Mouse (Mus musculus) spleen, postnatal 4 days (tissue): ENCODE data around the gene 1810010D01Rik.

Experiments used
- DNase-seq, 2 experiments: peaks; one replicate each; pipeline ENCODE4 v3.0.0; 2022; ENCODE audit warnings: low spot score in 2 of 2

1810010D01Rik gene

DNA sequence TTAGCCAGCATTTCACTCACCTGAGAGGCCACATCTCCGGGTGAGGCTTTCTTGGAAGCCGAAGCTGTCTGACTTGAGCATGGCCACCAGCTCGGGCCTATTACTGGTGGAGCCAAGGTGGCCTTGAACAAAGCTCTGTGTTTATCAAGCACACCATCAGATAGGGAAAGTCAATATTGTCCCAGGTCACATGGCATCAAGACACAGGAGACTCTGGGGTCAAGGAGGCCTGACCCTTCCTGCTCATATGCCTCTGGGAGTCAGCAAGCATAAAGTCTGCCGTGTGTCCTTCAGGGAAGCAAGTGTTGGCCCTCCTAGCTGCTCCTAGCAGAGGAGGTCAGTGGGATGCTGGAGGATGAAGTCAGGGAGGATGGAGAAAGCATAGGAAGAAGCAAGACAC is at the start of gene 1810010D01Rik:
Gene 1810010D01Rik, minus strand, starts transcription at position 114 of the 400 bp plus-strand sequence.
- no peak for DNase-seq

DNA sequence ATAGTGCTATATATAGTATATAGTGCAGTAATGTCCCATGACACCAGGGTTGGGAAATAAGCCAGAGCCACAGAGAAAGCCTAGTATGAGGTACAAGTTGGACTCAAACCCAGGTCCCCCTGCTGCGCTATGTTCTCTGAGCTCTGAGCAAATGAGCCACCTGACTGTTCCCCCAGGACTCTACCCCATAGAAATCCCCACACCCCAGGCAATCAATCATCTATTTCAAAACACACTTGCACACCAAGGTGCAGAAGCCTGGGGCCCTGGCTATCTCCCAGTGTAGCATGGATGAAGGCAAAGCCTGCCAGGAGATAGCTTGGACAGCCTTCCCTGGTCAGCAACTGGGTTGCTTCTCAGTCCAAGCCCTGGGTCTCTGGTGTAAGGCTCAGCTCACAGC is 48.2 kb upstream of the 1810010D01Rik start:
- DNase-seq = no peak

DNA sequence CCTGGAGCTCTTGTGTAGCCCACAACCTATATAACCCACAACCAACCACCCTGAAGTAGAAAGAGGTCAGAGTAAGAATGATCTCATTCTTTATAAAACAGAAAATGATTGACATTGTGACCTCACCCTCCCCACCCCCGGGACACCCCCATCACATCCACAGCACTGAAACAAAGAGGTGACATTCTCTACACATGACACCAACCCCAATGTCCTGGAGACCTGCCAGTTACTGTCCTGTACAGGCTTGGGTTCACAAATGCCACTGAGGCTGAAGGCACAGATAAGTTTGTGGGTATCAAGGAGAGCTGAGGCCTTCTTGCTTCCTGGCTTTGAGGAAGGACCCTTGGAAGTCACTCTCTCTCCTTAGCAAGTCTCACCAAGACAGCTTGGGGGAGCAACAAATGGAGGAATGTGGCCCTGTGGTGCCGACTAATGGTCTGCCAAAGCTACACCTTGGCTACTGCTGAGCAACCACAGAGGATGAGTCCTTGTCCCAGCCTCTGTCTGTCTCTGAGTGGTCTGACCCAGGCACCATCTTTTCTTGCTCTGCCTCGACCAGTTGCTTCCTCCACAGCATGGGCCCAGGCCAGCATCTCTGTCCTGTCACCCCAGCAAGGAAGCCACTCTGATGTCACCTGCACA is 46.2 kb upstream of the 1810010D01Rik start:
- DNase-seq = no peak

DNA sequence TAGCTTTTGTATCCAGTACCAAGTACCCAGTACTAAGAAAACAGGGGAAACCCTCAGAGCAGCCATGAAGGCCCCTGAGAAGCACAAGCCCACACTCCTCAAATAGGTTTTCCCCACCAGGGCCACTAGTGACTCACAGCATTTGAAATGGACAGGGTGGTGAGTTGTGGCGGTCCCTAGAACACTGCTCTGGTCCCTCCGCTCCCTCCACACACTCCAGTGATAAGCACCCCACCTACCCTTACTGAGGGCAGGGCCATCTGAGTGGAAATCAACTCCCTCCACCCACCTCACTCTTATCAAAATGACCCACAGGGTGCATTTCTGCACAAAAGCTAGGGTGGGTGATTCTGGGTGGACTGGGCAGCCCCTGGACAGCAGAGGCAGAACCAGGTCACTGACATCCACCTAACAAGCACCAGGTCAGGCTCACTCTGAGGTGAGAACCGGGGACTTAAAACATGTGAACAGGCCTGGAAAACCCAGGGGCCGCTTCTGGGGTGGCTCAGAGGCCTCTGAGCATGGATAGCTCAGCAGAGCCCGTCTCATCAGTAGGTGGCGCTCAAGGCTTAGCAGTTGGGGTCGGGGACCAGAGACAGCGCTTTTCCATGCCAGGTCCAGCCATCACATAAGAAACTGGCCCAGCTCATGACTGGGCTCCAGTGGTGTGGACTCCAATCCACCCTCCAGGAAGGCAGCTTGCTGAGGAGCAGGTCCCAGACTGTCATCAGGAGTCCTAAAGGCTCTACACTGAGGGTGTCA is 45.0 kb upstream of the 1810010D01Rik start:
- peak; percentile 75 to 87 for DNase-seq

DNA sequence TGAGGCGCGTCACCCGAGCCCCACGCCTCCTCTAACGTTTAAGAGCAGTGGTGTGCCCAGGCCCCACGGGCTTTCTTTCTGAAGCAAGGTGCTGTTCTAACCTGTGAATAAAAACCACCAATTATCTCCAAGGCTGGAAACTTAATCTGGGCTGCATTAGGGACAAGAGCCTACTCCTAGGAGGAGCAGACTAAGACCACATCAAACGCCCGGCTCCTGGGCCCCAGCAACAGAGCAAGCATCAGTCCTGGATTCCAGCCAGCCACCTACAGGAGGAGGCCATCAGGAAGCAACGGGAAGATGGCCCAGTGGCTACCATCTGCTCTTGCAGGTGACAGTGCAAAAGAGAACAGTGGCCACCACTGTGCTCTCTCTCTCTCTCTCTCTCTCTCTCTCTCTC is 42.3 kb upstream of the 1810010D01Rik start:
- no peak for DNase-seq

DNA sequence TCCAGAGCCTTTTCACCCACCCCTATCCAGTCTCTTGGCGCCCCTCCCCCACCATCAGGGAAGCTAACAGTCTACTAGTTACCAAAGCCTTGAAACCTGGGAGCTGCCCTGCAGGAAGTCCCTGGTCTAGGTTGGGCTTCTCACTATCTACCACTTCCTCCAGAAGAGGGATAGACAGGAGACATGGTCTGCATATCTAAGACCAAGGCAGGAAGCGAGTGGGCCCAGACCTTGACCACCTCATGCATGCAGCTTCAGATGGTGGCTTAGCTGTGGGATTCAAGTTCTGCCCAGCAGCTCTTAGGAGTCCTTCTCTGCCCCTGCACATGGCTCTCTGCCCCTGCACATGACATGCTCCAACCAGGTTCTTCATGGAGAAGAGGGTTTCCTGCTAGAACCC is 41.0 kb upstream of the 1810010D01Rik start:
- no peak for DNase-seq

DNA sequence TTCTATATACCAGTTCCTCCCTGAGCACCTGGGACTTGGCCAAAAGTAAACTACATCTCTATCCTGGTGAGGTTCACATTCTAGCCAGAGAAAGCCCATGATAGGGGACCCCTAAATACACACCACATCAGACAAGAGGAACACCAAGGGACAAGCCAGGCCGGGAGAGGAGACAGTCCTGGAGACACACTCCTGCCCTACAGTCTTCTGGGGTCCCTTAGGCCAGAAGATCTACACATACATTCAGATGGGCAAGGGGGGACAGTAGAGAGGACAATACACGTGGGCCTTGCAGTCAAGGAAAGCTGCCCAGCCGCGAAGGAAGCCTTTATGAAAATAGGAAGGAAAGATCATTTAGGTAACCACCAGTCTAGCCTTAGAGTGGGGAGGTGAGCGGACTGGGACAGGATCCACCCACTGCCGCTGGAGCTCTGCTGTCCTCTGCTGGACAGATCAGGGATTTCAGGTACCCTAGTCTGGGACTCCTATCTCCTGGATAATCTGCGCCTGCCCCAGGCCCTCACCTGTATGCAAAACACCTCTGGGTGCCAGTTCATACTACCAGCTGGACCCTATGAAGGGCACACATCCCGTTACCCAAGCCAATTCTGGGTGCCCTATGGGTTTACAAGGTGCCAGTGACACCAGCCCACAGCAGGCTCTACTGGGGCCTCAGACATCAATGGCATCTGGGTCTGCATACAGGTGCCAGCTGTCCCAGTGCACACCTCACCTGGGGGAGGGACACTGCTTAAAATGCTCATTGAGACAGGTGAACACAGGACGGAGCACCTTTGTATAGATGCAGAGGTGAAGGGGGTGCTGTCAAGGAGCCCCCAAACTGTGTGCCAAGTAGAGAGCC is 35.2 kb upstream of the 1810010D01Rik start:
- peak; percentile 64 to 86 for DNase-seq

DNA sequence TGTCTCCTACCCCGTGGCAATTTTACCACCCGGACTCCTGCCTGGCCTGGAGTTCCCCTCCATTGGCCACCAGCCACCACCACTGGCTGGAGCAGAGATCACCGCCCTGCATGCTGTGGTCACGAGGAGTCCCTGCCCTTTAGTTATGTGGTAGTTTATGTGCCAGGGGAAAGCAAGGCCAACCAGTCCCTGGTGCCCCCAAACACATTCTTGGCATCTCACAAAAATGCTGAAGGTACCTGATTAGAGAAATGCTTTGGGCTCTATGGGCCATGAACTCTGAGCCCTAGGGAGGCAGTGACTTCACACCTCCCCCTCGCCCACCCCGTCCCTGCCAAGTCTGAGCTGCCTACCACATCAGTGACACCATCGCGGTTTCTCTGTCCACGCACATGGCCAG is 34.1 kb upstream of the 1810010D01Rik start:
- no peak for DNase-seq

DNA sequence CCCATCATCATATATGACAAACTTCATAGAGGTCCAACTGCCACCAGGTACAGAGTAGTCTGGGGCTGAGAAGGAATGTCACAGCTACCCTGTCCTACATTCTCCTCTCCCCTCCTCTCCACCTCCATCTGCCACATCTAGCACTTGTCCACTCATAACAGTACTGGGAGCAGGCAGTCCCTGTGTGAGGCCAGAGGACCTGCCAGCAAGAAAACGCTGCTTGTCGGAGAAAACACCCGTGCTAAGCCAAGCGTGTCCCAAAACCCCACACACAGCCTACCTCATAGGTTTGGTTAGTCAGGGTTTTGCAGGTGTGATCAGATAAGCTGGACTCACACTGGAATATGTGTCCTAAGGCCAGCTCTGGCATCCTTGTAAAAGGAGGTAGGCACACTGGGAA is 33.0 kb upstream of the 1810010D01Rik start:
- no peak for DNase-seq

DNA sequence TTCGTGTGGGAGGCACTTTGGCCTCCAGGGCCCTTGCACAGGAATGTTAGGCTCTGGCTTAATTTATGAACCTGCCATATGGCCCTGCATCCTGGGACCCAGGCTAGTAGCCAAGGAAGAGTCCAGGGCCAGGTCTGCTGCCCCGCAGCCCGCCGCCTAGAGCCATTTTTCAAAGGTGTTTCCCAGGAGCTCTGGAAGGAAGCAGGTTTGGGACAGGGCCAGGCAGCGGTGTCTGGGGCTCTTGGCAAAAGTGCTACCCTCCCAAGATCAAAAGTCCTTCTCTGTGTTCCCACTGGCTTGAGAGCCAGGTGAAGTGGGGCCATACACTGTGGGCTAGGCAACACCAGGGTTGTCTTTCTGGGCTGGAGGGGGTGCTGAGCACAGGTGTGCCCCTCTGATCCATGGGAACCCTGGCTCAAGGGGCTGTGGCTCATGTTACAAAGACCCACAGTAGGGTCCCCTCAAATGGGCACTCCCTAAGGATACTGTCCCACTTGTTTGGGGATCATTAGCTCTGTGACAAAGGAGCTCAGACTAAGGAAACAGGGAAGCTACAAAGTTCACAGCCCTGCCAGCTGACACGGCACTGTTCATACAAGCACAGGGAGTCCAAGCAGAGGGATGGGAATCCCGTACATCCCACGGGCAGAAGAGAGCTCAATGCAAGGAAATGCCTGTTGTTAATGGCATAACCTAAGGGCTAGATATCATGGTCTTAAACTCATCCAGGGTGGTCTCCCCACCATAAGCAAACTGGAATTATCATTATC is 32.0 kb upstream of the 1810010D01Rik start:
- DNase-seq = no peak

DNA sequence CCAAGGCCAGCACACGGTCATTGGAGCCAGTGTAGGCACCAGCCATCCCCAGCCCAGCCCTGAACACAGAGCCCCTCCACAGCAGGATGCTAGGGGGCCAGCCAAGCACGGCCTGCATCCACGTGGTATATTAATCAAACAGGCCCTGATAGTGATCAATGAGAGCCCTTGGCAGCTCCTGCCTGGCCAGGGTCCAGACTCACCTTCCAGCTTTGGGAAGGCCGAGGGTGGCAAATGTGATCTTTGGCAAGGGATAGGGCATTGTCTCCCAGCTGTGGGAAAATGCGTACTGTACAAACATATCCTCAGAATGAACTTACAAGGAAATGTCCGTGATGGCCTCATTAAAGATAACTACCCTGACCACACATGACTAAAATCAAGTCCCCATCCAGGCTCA is 31.2 kb upstream of the 1810010D01Rik start:
- no peak for DNase-seq

DNA sequence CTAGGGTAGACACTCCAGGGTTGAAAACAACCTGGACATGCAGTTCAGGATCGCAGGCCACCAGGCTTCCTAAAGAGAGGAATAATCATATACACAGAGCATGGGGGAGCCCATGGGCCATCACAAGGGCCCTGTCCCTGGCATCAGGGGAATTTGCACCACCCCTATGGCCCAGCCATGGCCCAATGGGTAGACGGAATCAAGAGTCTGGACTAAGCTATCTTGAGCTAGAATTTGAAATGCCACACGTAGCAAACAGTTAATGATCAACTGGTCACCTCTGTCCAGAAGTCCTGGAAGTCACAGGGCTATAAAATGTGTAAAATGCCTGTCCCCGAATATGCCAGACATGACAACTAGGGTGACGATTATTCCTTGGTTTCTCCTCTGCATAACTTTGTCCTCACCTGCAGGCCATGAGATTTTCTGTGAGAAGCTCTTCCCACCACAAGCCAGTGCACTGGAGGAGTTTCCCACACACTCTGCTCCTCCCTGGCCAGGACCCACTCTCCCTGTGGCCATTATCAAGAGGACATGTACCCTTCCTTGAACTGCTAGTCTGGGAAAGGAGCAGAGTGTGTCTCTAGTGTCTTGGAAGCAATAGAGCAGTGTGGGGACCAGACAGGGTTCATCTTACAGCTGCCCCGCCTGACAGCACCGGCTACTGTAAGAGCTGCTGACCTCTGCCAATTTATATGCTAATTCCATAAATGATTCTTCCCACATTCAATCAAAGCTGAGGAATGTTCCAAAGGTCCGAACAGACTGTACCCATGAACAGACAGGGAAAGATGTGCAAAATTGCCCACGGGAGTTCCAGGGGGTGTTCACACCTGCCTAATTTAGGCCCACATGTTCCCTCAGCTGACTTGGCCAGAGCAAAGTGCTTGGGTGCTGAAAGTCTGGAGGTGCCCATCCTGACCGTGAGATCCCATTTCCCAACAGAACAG is 27.2 kb upstream of the 1810010D01Rik start:
- no peak for DNase-seq

DNA sequence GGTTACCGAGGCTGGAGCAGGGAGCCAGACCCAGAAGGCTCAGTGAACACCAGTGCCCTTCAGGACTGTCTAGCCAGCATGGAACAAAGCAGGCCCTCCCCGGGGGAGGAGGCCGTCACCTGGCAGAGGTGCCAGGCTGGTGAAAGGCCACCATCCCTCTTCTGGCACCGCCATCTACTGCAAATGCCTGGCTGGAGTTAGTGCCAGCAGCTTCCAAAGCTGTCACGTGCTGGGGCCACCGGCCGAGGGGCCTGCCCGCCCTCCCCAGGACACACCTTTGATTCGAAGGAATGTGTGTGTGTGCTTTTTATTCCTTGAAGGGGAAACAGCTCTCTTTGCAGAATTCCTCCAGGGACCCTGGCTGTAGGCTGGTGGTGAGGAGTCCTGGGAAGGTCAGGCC is 23.7 kb upstream of the 1810010D01Rik start:
- DNase-seq = no peak

DNA sequence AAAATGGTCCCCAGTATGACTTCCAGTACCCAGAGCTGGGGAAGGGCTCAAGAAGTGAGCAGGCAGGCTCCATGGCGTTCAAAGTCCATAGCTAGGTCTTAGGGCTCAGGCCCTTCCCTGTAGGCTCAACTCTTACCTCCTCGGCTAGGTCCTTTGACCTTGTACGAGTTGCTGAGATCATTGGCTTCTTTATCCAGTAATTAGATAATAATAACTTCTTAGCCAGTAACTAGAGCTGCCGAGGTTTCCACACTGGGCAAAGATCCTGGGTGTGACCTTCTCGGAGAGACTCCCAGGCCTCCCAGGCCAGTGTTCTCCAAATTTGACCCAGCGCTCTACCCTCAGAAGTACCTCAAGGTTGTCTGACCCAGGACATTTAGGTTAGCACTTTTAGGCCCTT is 18.7 kb upstream of the 1810010D01Rik start:
- DNase-seq = no peak

DNA sequence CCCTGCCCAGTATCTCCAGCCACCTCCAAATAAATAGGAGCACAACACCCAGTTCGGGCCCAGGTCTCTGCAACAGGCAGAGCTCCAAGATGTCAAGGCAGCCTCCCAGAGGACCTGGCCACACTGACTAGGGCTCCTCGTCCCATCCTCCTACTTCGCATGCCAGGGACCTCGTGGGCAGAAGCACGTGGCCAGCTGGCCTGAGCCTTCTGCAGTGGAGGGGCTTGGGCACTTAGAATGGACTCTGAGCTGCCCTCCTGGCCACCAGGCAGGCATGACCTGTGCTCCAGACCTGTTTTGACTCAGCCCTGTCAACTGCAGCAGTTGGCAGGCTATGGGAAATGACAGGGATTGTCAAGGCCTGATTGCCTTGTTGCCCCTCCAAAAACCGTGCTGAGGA is 17.7 kb upstream of the 1810010D01Rik start:
- no peak for DNase-seq

DNA sequence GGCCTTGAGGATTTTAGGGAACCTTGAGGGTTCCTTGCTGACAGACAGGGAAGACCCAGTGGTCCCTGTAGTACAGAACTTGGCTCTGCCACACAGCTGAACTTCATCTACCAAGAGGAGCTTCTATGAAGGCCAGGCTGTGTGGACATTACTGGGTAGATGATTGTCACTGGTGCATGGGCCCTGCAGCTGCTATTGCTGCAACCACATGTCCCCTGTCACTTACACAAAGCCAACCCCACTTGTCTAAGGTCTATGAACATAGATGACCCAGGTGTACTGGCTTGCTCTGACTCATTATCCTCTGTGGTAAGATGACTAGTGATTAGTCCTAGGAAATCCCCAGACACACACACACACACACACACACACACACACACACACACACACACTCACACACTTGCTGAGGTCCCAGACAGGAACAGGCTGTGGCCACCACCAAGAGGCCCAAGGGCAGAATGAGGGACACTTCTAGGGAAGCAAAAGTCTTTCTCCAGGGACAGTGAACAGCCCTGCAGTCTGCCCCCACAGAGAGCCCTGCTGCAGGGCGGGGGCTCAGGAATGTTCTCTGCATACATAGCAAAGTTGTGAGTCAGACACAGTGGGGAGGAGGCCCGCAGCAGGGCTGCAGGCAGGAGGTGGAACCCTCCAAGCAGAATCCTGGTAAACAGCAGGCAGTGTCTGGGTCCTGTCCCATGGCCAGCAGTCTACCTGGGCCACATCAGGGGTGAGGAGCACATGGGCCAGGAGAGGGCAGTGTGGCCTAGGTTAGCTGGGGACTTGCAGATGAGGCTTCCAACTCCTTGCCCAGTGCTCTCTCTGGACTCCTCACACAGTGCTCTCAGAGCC is 14.1 kb upstream of the 1810010D01Rik start:
- no peak for DNase-seq

DNA sequence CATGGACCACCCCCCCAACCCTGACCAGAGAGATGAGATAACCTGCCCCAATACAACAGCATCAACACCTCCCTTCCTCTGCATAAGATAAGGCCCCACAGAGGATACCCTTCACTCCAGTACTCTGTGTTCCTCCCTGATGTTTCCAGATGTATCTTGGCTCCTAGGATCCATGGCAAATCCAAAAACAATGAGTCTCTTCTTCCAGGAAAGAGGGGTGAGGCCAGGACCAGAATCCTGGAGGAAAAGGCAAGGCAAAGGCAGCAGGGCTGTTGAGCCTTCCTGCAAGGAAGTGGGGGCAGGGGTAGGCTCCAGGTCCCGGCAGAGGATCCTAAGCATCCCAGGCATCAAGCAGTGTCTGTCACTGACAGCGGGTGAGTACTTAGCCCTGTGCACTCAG is 13.4 kb upstream of the 1810010D01Rik start:
- DNase-seq = no peak

DNA sequence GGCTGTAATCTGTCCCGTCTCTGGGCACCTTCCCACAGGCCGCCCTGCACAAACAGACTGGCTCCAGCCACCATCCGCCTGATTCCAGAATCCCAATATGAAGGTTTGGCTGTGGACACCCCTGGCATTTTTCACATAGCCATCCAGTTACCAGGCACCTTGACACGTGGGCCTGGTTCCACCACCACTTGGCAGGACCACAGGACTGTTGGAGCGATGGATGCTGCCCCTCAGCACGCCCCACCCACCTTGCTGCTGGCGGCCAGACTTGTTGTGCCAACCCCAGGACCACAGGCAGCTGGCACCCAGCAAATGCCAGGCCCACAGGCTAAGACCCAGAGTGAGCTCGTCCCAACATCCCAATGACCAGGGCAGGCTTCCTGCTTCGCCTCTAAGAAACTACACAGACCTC is 11.5 kb upstream of the 1810010D01Rik start:
- DNase-seq = no peak

DNA sequence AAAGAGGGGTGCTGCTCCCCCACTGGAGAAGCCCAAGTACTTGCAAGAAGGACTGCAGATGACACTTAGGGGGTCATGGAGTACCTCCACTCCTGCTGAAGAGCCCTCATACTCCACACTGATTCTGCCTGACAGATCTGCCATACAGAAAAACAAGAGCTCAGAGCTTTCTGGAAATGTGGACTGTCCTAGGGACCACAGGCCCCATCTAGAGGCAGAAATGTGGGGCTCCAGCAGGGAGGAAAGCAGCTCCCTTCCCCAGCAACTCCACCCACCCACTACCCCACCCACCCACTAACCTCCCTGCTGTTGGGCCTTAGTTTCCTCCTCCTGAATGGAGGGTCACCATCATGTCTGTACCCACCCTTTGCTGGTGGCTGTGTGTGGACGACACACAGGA is 8.7 kb upstream of the 1810010D01Rik start:
- no peak for DNase-seq

DNA sequence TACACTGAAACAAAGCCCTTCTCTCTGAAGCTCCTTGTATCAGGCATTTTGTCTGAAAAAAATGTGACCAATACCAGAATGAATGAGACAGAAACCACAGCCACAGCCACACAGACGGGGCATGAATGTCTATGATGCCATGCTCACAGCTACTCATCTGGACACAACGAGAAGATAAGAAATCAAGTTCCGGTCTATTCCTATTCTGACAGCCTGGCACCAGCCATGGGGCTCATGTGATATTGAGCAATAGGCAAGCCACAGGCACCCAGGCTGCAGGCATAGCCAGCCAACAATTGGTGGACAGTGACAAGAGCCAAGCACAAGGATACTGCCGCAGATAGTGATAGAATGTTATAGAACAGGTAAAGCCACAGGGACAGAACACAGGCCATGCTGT is 7.6 kb upstream of the 1810010D01Rik start:
- DNase-seq = no peak
